Comparison of ENCODE assay signal across 25 mouse cellular contexts in the genomic region with DNA sequence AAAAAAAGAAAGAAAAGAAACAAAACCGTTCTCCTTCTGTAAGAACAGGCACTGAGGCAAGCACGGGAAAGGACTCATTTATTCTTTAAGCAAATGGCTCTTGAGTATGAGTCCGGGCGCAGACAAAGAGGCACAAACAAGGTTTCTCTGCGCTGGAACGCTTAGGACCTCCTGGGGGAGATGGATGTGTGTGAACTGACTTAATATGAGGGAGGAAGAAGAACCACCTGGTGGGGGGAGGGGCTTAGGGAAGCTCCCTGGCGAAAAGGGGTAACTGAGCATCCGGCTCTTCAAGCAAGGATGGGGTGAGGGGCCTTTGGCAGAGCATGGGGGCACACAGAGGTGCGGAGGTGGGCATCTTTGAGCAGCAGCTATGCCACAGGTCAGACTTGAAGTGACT. TPM values are rescaled to one million over a fixed set of nuclear protein-coding genes. Genes with fewer than 3 reads are reported as not detected.
A peak's percentile ranks its signal among the peaks of the same experiment; 100 is the strongest.
DNase-seq lines count a peak whose midpoint lies in the region; ATAC-seq and TF ChIP-seq lines count a peak whose summit lies in the region.
"Had no signal": no experiment of that assay in that cellular context is flagged by ENCODE, and none has a peak within 500 bp of the region (broad histone marks: within the 10 kb centered on the region; RNA-seq: fewer than 3 reads in every experiment).

No protein-coding gene starts in this region.

- H3K9ac ChIP-seq in hindbrain, embryonic 14.5 days: no peak overlapping the region
- H3K9ac ChIP-seq in hindbrain, embryonic 11.5 days (ENCODE audit: low read depth, low read length): no peak overlapping the region
- no peak overlapping the region for H3K9ac ChIP-seq in ES-E14 (ENCODE audit: insufficient read depth, low read depth, low read length, poor library complexity, severe bottlenecking)
- H3K9ac ChIP-seq: embryonic facial prominence, embryonic 13.5 days; heart, embryonic 15.5 days; hindbrain, embryonic 15.5 days; liver, embryonic 15.5 days; neural tube, embryonic 15.5 days; stomach, embryonic 15.5 days had no signal

- 0 out of 2 replicates have a peak, but pooled peaks cover 4% of the 10 kb centered on the region for H3K27me3 ChIP-seq in hindbrain, embryonic 14.5 days (ENCODE audit: control insufficient read depth, insufficient read depth, low read length)
- H3K27me3 ChIP-seq in hindbrain, embryonic 11.5 days (ENCODE audit: control insufficient read depth, insufficient read depth, low read length): peaks cover 7% of the 10 kb centered on the region; the same call in 1 of the 2 replicates
- H3K27me3 ChIP-seq: hindbrain, embryonic 15.5 days; stomach, embryonic 15.5 days had no signal

- no peak for DNase-seq in hindbrain, embryonic 14.5 days (ENCODE audit: low spot score)
- no peak for DNase-seq in hindbrain, embryonic 11.5 days (ENCODE audit: low spot score)
- no peak for DNase-seq in ES-E14 (ENCODE audit: low read depth, low spot score)
- DNase-seq in thymus, postnatal 14 days: peak; percentile 91
- no peak for DNase-seq in urinary bladder, postnatal 10 days (ENCODE audit: low spot score)
- DNase-seq in layer of hippocampus, adult 2 months (ENCODE audit: low spot score in 2 of 2): no peak
- DNase-seq: embryo, embryonic 11 days; heart, postnatal 36 days; kidney, adult 2 months; liver; lung, postnatal 4 days; right cerebral cortex, adult 18-20 months; right cerebral cortex, postnatal 4 days had no signal

- 39% methylated on average over 9 of the region's 9 CpGs for WGBS in hindbrain, embryonic 14.5 days
- 53% methylated on average over 9 of the region's 9 CpGs for WGBS in hindbrain, embryonic 11.5 days

- H3K9me3 ChIP-seq in hindbrain, embryonic 14.5 days (ENCODE audit: control insufficient read depth, low read length): no peaks in the 10 kb centered on the region
- no peaks in the 10 kb centered on the region for H3K9me3 ChIP-seq in hindbrain, embryonic 11.5 days (ENCODE audit: control insufficient read depth, low read length)
- no peaks in the 10 kb centered on the region for H3K9me3 ChIP-seq in ES-E14 (ENCODE audit: control insufficient read depth, insufficient read depth, low read depth, low read length)
- H3K9me3 ChIP-seq: embryonic facial prominence, embryonic 13.5 days; heart, embryonic 15.5 days; hindbrain, embryonic 15.5 days; limb, embryonic 10.5 days; liver, embryonic 15.5 days; neural tube, embryonic 15.5 days; stomach, embryonic 15.5 days had no signal

- no peak overlapping the region for H3K4me2 ChIP-seq in hindbrain, embryonic 14.5 days (replicated peaks)
- no peak overlapping the region for H3K4me2 ChIP-seq in hindbrain, embryonic 11.5 days (replicated peaks; ENCODE audit: low read depth, low read length)
- H3K4me2 ChIP-seq: embryonic facial prominence, embryonic 13.5 days; heart, embryonic 15.5 days; hindbrain, embryonic 15.5 days; liver, embryonic 15.5 days; neural tube, embryonic 15.5 days; stomach, embryonic 15.5 days had no signal

- H3K36me3 ChIP-seq in hindbrain, embryonic 14.5 days (replicated peaks; ENCODE audit: control insufficient read depth, insufficient read depth): no peaks in the 10 kb centered on the region
- no peaks in the 10 kb centered on the region for H3K36me3 ChIP-seq in hindbrain, embryonic 11.5 days (ENCODE audit: control insufficient read depth, insufficient read depth, low read length)
- no peaks in the 10 kb centered on the region for H3K36me3 ChIP-seq in ES-E14 (ENCODE audit: control insufficient read depth, insufficient read depth, low read length, poor library complexity, severe bottlenecking)
- H3K36me3 ChIP-seq: embryonic facial prominence, embryonic 13.5 days; heart, embryonic 15.5 days; hindbrain, embryonic 15.5 days; limb, embryonic 10.5 days; liver, embryonic 15.5 days; neural tube, embryonic 15.5 days; stomach, embryonic 15.5 days had no signal

- no peak overlapping the region for H3K4me3 ChIP-seq in hindbrain, embryonic 14.5 days (replicated peaks; ENCODE audit: low read length)
- H3K4me3 ChIP-seq in hindbrain, embryonic 11.5 days (ENCODE audit: low read depth, low read length): no peak overlapping the region
- no peak overlapping the region for H3K4me3 ChIP-seq in ES-E14 (ENCODE audit: insufficient read depth in 1 of 2, low read depth in 1 of 2, low read length in 2 of 2, poor library complexity in 1 of 2, severe bottlenecking in 1 of 2)
- no peak overlapping the region for H3K4me3 ChIP-seq in layer of hippocampus, adult 2 months
- H3K4me3 ChIP-seq: embryonic facial prominence, embryonic 13.5 days; erythroblast, embryonic 14.5 days; heart, embryonic 15.5 days; hindbrain, embryonic 15.5 days; left cerebral cortex, adult 2 months; limb, embryonic 10.5 days; liver, embryonic 15.5 days; neural tube, embryonic 15.5 days; stomach, embryonic 15.5 days had no signal

- no peak for TF ChIP-seq CTCF in layer of hippocampus, adult 2 months (conservative IDR thresholded peaks at IDR 0.05)

- peaks cover 58% of the 10 kb centered on the region for H3K4me1 ChIP-seq in hindbrain, embryonic 14.5 days (replicated peaks; ENCODE audit: control insufficient read depth, insufficient read depth, low read length)
- H3K4me1 ChIP-seq in hindbrain, embryonic 11.5 days (replicated peaks; ENCODE audit: control insufficient read depth, insufficient read depth, low read length): peaks cover 4% of the 10 kb centered on the region
- peaks cover 0 to 4% of the 10 kb centered on the region in 2 experiments; a peak in 1 of 4 replicates for H3K4me1 ChIP-seq in ES-E14 (ENCODE audit: control insufficient read depth in 2 of 2, insufficient read depth in 2 of 2, low read length in 2 of 2, poor library complexity in 1 of 2)

- in situ Hi-C loops in ES-E14 (cut with MboI; ENCODE audit: low sequenced_read_pairs in 2 of 2, unreplicated experiment in 2 of 2): no loop called here

- no peak for ATAC-seq in hindbrain, embryonic 14.5 days (ENCODE audit: low FRiP score)
- no peak for ATAC-seq in hindbrain, embryonic 11.5 days (ENCODE audit: low FRiP score)
- peak; percentile 13; the same call in 1 of the 2 replicates for ATAC-seq in megakaryocyte, adult 5-6 weeks (ENCODE audit: poor library complexity, severe bottlenecking)
- ATAC-seq: Patski had no signal

- H3K27ac ChIP-seq in hindbrain, embryonic 14.5 days: 0 out of 2 replicates have a peak overlapping the region, but pooled peaks have one; percentile 28
- H3K27ac ChIP-seq in hindbrain, embryonic 11.5 days (ENCODE audit: low read depth, low read length): no peak overlapping the region
- H3K27ac ChIP-seq in ES-E14 (ENCODE audit: insufficient read depth, low read depth, low read length, poor library complexity, severe bottlenecking): no peak overlapping the region
- H3K27ac ChIP-seq in layer of hippocampus, adult 2 months: no peak overlapping the region
- H3K27ac ChIP-seq: embryonic facial prominence, embryonic 13.5 days; heart, embryonic 15.5 days; kidney, postnatal 0 days; left cerebral cortex, adult 2 months; liver, embryonic 15.5 days; neural tube, embryonic 15.5 days; stomach, embryonic 15.5 days had no signal

TF ChIP-seq in ES-E14, 5 proteins besides CTCF, POLR2A, EP300 and RAD21:
- TF ChIP-seq HCFC1 (IDR thresholded peaks at IDR 0.05; ENCODE audit: borderline replicate concordance, insufficient read depth, low read length): no peak
- peak; percentile 46; the same call in 1 of the 2 replicates for TF ChIP-seq ZNF384 (IDR thresholded peaks at IDR 0.05; ENCODE audit: low read depth, low read length)

RNA-seq across cellular contexts. Expression of gene Tcf20, which starts 5.2 kb away (rescaled TPM):
- polyA plus RNA-seq in hindbrain, embryonic 14.5 days (2014; fragmentation: Nextera tagmentation; extraction: Ambion mirVana): 14.0 TPM in 2 replicates
- 12.6 and 14.8 TPM in 2 replicates for polyA plus RNA-seq in hindbrain, embryonic 11.5 days (2014; fragmentation: Nextera tagmentation; extraction: Ambion mirVana)
- 128 and 143 TPM in 2 replicates for total RNA-seq in ES-E14 (2012; rRNA removed)
- total RNA-seq in megakaryocyte, adult 5-6 weeks (2015): 40.7 and 46.5 TPM in 2 replicates
- 75.9 and 85.2 TPM in 2 replicates for total RNA-seq in megakaryocyte, adult 5-6 weeks (2017)
- total RNA-seq in layer of hippocampus, adult 2 months (2021): 100 to 1,000 TPM; 219 to 230 TPM

RNA-seq across cellular contexts. Expression of gene Nfam1, which starts 40.2 kb away (rescaled TPM):
- polyA plus RNA-seq in hindbrain, embryonic 14.5 days (2014; fragmentation: Nextera tagmentation; extraction: Ambion mirVana): 1.9 and 2.1 TPM in 2 replicates
- polyA plus RNA-seq in hindbrain, embryonic 11.5 days (2014; fragmentation: Nextera tagmentation; extraction: Ambion mirVana): 2.1 and 2.3 TPM in 2 replicates
- total RNA-seq in ES-E14 (2012; rRNA removed): 1.7 and 2.1 TPM in 2 replicates
- 159 TPM in 2 replicates for total RNA-seq in megakaryocyte, adult 5-6 weeks (2015)
- total RNA-seq in megakaryocyte, adult 5-6 weeks (2017): 189 and 212 TPM in 2 replicates
- total RNA-seq in layer of hippocampus, adult 2 months (2021): 1 to 10 TPM; 1.9 to 2.8 TPM
- polyA plus RNA-seq: Patski had no signal

Comparison
In these comparisons a context has a peak if more than half of its experiments do, and no peak if none do; other contexts are left out.
1. RNA of gene Nfam1, which starts 40.2 kb away (total RNA-seq): 159 to 212 TPM in megakaryocyte, adult 5-6 weeks; 1.9 to 2.8 TPM in layer of hippocampus, adult 2 months and 1.7 to 2.1 TPM in ES-E14; every median in the first group is over 10 times any median in the second.